Comparison of ENCODE assay signal across 25 mouse cellular contexts in genomic region chr11:70447373-70447772, GRCm38 (mm10). TPM values are rescaled to one million over a fixed set of nuclear protein-coding genes. Genes with fewer than 3 reads are reported as not detected.
DNase-seq lines count a peak whose midpoint lies in the region; ATAC-seq and TF ChIP-seq lines count a peak whose summit lies in the region.
"Had no signal": no experiment of that assay in that cellular context is flagged by ENCODE, and none has a peak within 500 bp of the region (broad histone marks: within the 10 kb centered on the region; RNA-seq: fewer than 3 reads in every experiment).

No protein-coding gene starts in this region.

- peak overlapping the region; percentile 68 for H3K27ac ChIP-seq in spleen, adult 2 months (ENCODE audit: insufficient read depth, low read length)
- peak overlapping the region; percentile 56 for H3K27ac ChIP-seq in MEL (ENCODE audit: control insufficient read depth, low read depth, low read length)
- peak overlapping the region; percentile 28; the same call in 1 of the 2 replicates for H3K27ac ChIP-seq in brown adipose tissue, adult 24 weeks (replicated peaks; ENCODE audit: low read depth, low read length)
- no peak overlapping the region for H3K27ac ChIP-seq in heart, embryonic 10.5 days
- H3K27ac ChIP-seq in midbrain, embryonic 16.5 days (ENCODE audit: low read length), result no peak overlapping the region
- H3K27ac ChIP-seq: forebrain, embryonic 10.5 days; left cerebral cortex, adult 2 months; limb, embryonic 15.5 days; lung, embryonic 15.5 days had no signal

- no peak for DNase-seq in spleen, adult 2 months (ENCODE audit: low read depth in 1 of 2, low spot score in 2 of 2)
- no peak for DNase-seq in spleen, postnatal 36 days (ENCODE audit: low spot score in 2 of 2)
- DNase-seq in MEL (ENCODE audit: low read depth, low spot score), result peak; percentile 87
- DNase-seq in splenic B cell, adult 2 months (ENCODE audit: low read depth, low spot score), result peak; percentile 63
- no peak for DNase-seq in heart, embryonic 10.5 days (ENCODE audit: low spot score)
- DNase-seq: adrenal gland, postnatal 14 days; cerebellum, adult 11-12 months; cerebellum, postnatal 14 days; gastrocnemius, postnatal 36 days; left cerebral cortex, postnatal 4 days; lung, postnatal 36 days; midbrain, embryonic 14.5 days; thymus, adult 2 months had no signal

- no peak for TF ChIP-seq RAD21 in MEL (IDR thresholded peaks at IDR 0.05; ENCODE audit: low read depth, low read length)

- no peaks in the 10 kb centered on the region for H3K36me3 ChIP-seq in spleen, adult 2 months (ENCODE audit: control insufficient read depth, insufficient read depth, low read length)
- peaks cover 0 to 24% of the 10 kb centered on the region in 2 experiments; a peak in 2 of 4 replicates for H3K36me3 ChIP-seq in MEL (ENCODE audit: control insufficient read depth in 1 of 2, insufficient read depth in 2 of 2, low read length in 2 of 2)
- H3K36me3 ChIP-seq in splenic B cell, adult 2 months (ENCODE audit: control insufficient read depth, insufficient read depth, low read length, poor library complexity, severe bottlenecking), result no peaks in the 10 kb centered on the region
- no peaks in the 10 kb centered on the region for H3K36me3 ChIP-seq in heart, embryonic 10.5 days
- H3K36me3 ChIP-seq in midbrain, embryonic 16.5 days (ENCODE audit: control insufficient read depth, insufficient read depth, low read length), result 0 out of 2 replicates have a peak, but pooled peaks cover under 1% of the 10 kb centered on the region
- H3K36me3 ChIP-seq: forebrain, embryonic 10.5 days; limb, embryonic 15.5 days; lung, embryonic 15.5 days had no signal

- no peak for ATAC-seq in midbrain, embryonic 16.5 days
- ATAC-seq: hindbrain, embryonic 16.5 days; intestine, postnatal 0 days had no signal

- 14% methylated on average over 1 of the region's 1 CpGs for WGBS in spleen, adult 2 months
- WGBS in heart, embryonic 10.5 days, result 86% methylated on average over 1 of the region's 1 CpGs
- WGBS in midbrain, embryonic 16.5 days, result 81% methylated on average over 1 of the region's 1 CpGs

- H3K4me2 ChIP-seq in midbrain, embryonic 16.5 days (ENCODE audit: low read length), result no peak overlapping the region
- H3K4me2 ChIP-seq: heart, embryonic 11.5 days; limb, embryonic 15.5 days; lung, embryonic 15.5 days had no signal

- no peak for TF ChIP-seq EP300 in MEL (IDR thresholded peaks at IDR 0.05; ENCODE audit: low read depth in 1 of 2, low read length in 2 of 2)

- H3K4me3 ChIP-seq in spleen, adult 2 months (ENCODE audit: extremely low read depth, insufficient read depth, insufficient read length), result no peak overlapping the region
- H3K4me3 ChIP-seq in MEL (ENCODE audit: control insufficient read depth in 1 of 2, insufficient read depth in 1 of 2, low read depth in 2 of 2, low read length in 2 of 2), result no peak overlapping the region
- no peak overlapping the region for H3K4me3 ChIP-seq in brown adipose tissue, adult 24 weeks (ENCODE audit: insufficient read depth, low read depth, low read length)
- no peak overlapping the region for H3K4me3 ChIP-seq in heart, embryonic 10.5 days
- no peak overlapping the region for H3K4me3 ChIP-seq in midbrain, embryonic 16.5 days (ENCODE audit: low read depth, low read length)
- H3K4me3 ChIP-seq: forebrain, embryonic 10.5 days; left cerebral cortex, adult 2 months; limb, embryonic 15.5 days; lung, embryonic 15.5 days; myocyte had no signal

- H3K9me3 ChIP-seq in MEL (replicated peaks; ENCODE audit: insufficient read depth, low read length), result no peaks in the 10 kb centered on the region
- no peaks in the 10 kb centered on the region for H3K9me3 ChIP-seq in heart, embryonic 10.5 days
- H3K9me3 ChIP-seq in midbrain, embryonic 16.5 days (replicated peaks; ENCODE audit: control insufficient read depth, low read length, poor library complexity, severe bottlenecking), result no peaks in the 10 kb centered on the region
- H3K9me3 ChIP-seq: forebrain, embryonic 10.5 days; limb, embryonic 15.5 days; lung, embryonic 15.5 days had no signal

- TF ChIP-seq POLR2A in spleen, adult 2 months (IDR thresholded peaks at IDR 0.05; ENCODE audit: low read depth, low read length), result no peak
- peak in 1 of 2 experiments; percentile 41; a peak in 1 of 4 replicates for TF ChIP-seq POLR2A in MEL (IDR thresholded peaks at IDR 0.05; ENCODE audit: control insufficient read depth in 1 of 2, insufficient read depth in 1 of 2, low read depth in 1 of 2, low read length in 2 of 2, poor library complexity in 1 of 2)

- H3K4me1 ChIP-seq in spleen, adult 2 months (ENCODE audit: control insufficient read depth, insufficient read depth, insufficient read length), result peaks cover 10% of the 10 kb centered on the region
- H3K4me1 ChIP-seq in MEL (ENCODE audit: control insufficient read depth in 1 of 2, insufficient read depth in 2 of 2, low read length in 2 of 2), result peaks cover 11 to 43% of the 10 kb centered on the region in 2 experiments
- H3K4me1 ChIP-seq in brown adipose tissue, adult 24 weeks (ENCODE audit: control insufficient read depth, insufficient read depth, insufficient read length, low read length), result no peaks in the 10 kb centered on the region
- peaks cover 14% of the 10 kb centered on the region for H3K4me1 ChIP-seq in heart, embryonic 10.5 days
- peaks cover 5% of the 10 kb centered on the region; the same call in 1 of the 2 replicates for H3K4me1 ChIP-seq in midbrain, embryonic 16.5 days (ENCODE audit: control insufficient read depth, insufficient read depth, low read length)

- no peaks in the 10 kb centered on the region for H3K27me3 ChIP-seq in spleen, adult 2 months (ENCODE audit: control insufficient read depth, insufficient read depth, low read length)
- no peaks in the 10 kb centered on the region for H3K27me3 ChIP-seq in MEL (ENCODE audit: control insufficient read depth in 1 of 2, insufficient read depth in 2 of 2, low read length in 2 of 2)
- H3K27me3 ChIP-seq in splenic B cell, adult 2 months (ENCODE audit: control insufficient read depth, insufficient read depth, low read length, poor library complexity, severe bottlenecking), result no peaks in the 10 kb centered on the region
- H3K27me3 ChIP-seq in heart, embryonic 10.5 days (ENCODE audit: insufficient read depth, poor library complexity, severe bottlenecking), result no peaks in the 10 kb centered on the region
- no peaks in the 10 kb centered on the region for H3K27me3 ChIP-seq in midbrain, embryonic 16.5 days (ENCODE audit: control insufficient read depth, insufficient read depth, low read depth, low read length)
- H3K27me3 ChIP-seq: limb, embryonic 15.5 days; lung, embryonic 15.5 days had no signal

- peaks cover 2% of the 10 kb centered on the region; the same call in 1 of the 2 replicates for H3K79me2 ChIP-seq in MEL (ENCODE audit: control insufficient read depth, insufficient read depth, low read length, poor library complexity)

- TF ChIP-seq CTCF in spleen, adult 2 months (IDR thresholded peaks at IDR 0.05; ENCODE audit: extremely low read depth, insufficient read depth, insufficient read length, insufficient replicate concordance), result no peak
- TF ChIP-seq CTCF in MEL (IDR thresholded peaks at IDR 0.05 in 2 of 3, conservative IDR thresholded peaks at IDR 0.05 in 1 of 3; ENCODE audit: control insufficient read depth in 1 of 3, insufficient read depth in 1 of 3, low read depth in 2 of 3, low read length in 3 of 3, poor library complexity in 1 of 3, severe bottlenecking in 1 of 3), result no peak

- H3K9ac ChIP-seq in MEL (ENCODE audit: control insufficient read depth, low read depth, low read length, poor library complexity, severe bottlenecking), result peak overlapping the region; percentile 26
- H3K9ac ChIP-seq in midbrain, embryonic 16.5 days (ENCODE audit: low read depth, low read length), result no peak overlapping the region
- H3K9ac ChIP-seq: limb, embryonic 15.5 days; lung, embryonic 15.5 days had no signal

RNA-seq across cellular contexts. Expression of gene Med11, which starts 4.3 kb away (rescaled TPM):
- polyA plus RNA-seq in spleen, adult 2 months (2012; rRNA removed), result 24.6 and 29.2 TPM in 2 replicates
- 43.0 and 43.3 TPM in 2 replicates for total RNA-seq in MEL (2012; rRNA removed)
- polyA plus RNA-seq in MEL (2012; ENCODE audit: insufficient read depth in 1 of 2, insufficient read length in 2 of 2, low read depth in 1 of 2, low replicate concordance in 2 of 2, missing spikeins in 1 of 2), result 10 to 100 TPM in 1 of 2 experiments, not detected in 1; 40.0 TPM
- 15.0 and 16.7 TPM in 2 replicates for polyA plus RNA-seq in brown adipose tissue, adult 24 weeks (2012; ENCODE audit: insufficient read depth, insufficient read length, missing spikeins)
- polyA plus RNA-seq in heart, embryonic 10.5 days (2016; fragmentation: Nextera tagmentation; extraction: Ambion mirVana), result 31.0 and 37.5 TPM in 2 replicates
- 44.1 and 45.9 TPM in 2 replicates for polyA plus RNA-seq in midbrain, embryonic 16.5 days (2015; fragmentation: Nextera tagmentation; extraction: Ambion mirVana)

RNA-seq across cellular contexts. Expression of gene Zmynd15, which starts 11.9 kb away (rescaled TPM):
- polyA plus RNA-seq in spleen, adult 2 months (2012; rRNA removed), result 10.5 and 10.6 TPM in 2 replicates
- not detected in 2 replicates for total RNA-seq in MEL (2012; rRNA removed)
- under 1 TPM in 1 of 2 experiments, not detected in 1; 0.14 TPM for polyA plus RNA-seq in MEL (2012; ENCODE audit: insufficient read depth in 1 of 2, insufficient read length in 2 of 2, low read depth in 1 of 2, low replicate concordance in 2 of 2, missing spikeins in 1 of 2)
- polyA plus RNA-seq in brown adipose tissue, adult 24 weeks (2012; ENCODE audit: insufficient read depth, insufficient read length, missing spikeins), result 0.42 TPM in 1 of 2 replicates, not detected in the other
- polyA plus RNA-seq in heart, embryonic 10.5 days (2016; fragmentation: Nextera tagmentation; extraction: Ambion mirVana), result 0.73 and 1.2 TPM in 2 replicates
- 0.35 and 0.49 TPM in 2 replicates for polyA plus RNA-seq in midbrain, embryonic 16.5 days (2015; fragmentation: Nextera tagmentation; extraction: Ambion mirVana)
- polyA plus RNA-seq: myocyte had no signal

RNA-seq across cellular contexts. Expression of gene Cxcl16, which starts 12.4 kb away (rescaled TPM):
- 28.8 TPM in 2 replicates for polyA plus RNA-seq in spleen, adult 2 months (2012; rRNA removed)
- total RNA-seq in MEL (2012; rRNA removed), result not detected in 2 replicates
- polyA plus RNA-seq in MEL (2012; ENCODE audit: insufficient read depth in 1 of 2, insufficient read length in 2 of 2, low read depth in 1 of 2, low replicate concordance in 2 of 2, missing spikeins in 1 of 2), result not detected
- polyA plus RNA-seq in brown adipose tissue, adult 24 weeks (2012; ENCODE audit: insufficient read depth, insufficient read length, missing spikeins), result 5.0 TPM in 2 replicates
- polyA plus RNA-seq in heart, embryonic 10.5 days (2016; fragmentation: Nextera tagmentation; extraction: Ambion mirVana), result 3.7 and 6.0 TPM in 2 replicates
- 1.7 and 2.6 TPM in 2 replicates for polyA plus RNA-seq in midbrain, embryonic 16.5 days (2015; fragmentation: Nextera tagmentation; extraction: Ambion mirVana)
- total RNA-seq: hematopoietic stem cell, adult 5-6 weeks; megakaryocyte-erythroid progenitor cell, adult 5-6 weeks had no signal

RNA-seq across cellular contexts. Expression of gene Arrb2, which starts 14.9 kb away (rescaled TPM):
- polyA plus RNA-seq in spleen, adult 2 months (2012; rRNA removed), result 145 TPM in 2 replicates
- total RNA-seq in MEL (2012; rRNA removed), result 200 and 241 TPM in 2 replicates
- 100 to 1,000 TPM in 1 of 2 experiments, not detected in 1; 272 TPM for polyA plus RNA-seq in MEL (2012; ENCODE audit: insufficient read depth in 1 of 2, insufficient read length in 2 of 2, low read depth in 1 of 2, low replicate concordance in 2 of 2, missing spikeins in 1 of 2)
- 8.2 and 13.4 TPM in 2 replicates for polyA plus RNA-seq in brown adipose tissue, adult 24 weeks (2012; ENCODE audit: insufficient read depth, insufficient read length, missing spikeins)
- 11.5 and 19.3 TPM in 2 replicates for polyA plus RNA-seq in heart, embryonic 10.5 days (2016; fragmentation: Nextera tagmentation; extraction: Ambion mirVana)
- polyA plus RNA-seq in midbrain, embryonic 16.5 days (2015; fragmentation: Nextera tagmentation; extraction: Ambion mirVana), result 52.6 and 58.9 TPM in 2 replicates

RNA-seq across cellular contexts. Expression of gene Pelp1, which starts 37.5 kb away (rescaled TPM):
- 15.5 and 17.9 TPM in 2 replicates for polyA plus RNA-seq in spleen, adult 2 months (2012; rRNA removed)
- total RNA-seq in MEL (2012; rRNA removed), result 46.4 and 50.6 TPM in 2 replicates
- 10 to 100 TPM in 1 of 2 experiments, not detected in 1; 70.1 TPM for polyA plus RNA-seq in MEL (2012; ENCODE audit: insufficient read depth in 1 of 2, insufficient read length in 2 of 2, low read depth in 1 of 2, low replicate concordance in 2 of 2, missing spikeins in 1 of 2)
- polyA plus RNA-seq in brown adipose tissue, adult 24 weeks (2012; ENCODE audit: insufficient read depth, insufficient read length, missing spikeins), result 4.6 and 5.4 TPM in 2 replicates
- polyA plus RNA-seq in heart, embryonic 10.5 days (2016; fragmentation: Nextera tagmentation; extraction: Ambion mirVana), result 37.9 and 42.9 TPM in 2 replicates
- 33.0 and 35.0 TPM in 2 replicates for polyA plus RNA-seq in midbrain, embryonic 16.5 days (2015; fragmentation: Nextera tagmentation; extraction: Ambion mirVana)

Comparison
In these comparisons a context has a peak if more than half of its experiments do, and no peak if none do; other contexts are left out.
1. DNase-seq: peak in MEL (single experiment) and splenic B cell, adult 2 months (single experiment); none in spleen, adult 2 months (0 of 2), spleen, postnatal 36 days (0 of 2) and heart, embryonic 10.5 days (single experiment).
2. H3K27ac ChIP-seq: peak in spleen, adult 2 months (single experiment), MEL (single experiment) and brown adipose tissue, adult 24 weeks (single experiment); none in heart, embryonic 10.5 days (single experiment) and midbrain, embryonic 16.5 days (single experiment).